ENCODE assay signal across 8 mouse cellular contexts in the genomic region with DNA sequence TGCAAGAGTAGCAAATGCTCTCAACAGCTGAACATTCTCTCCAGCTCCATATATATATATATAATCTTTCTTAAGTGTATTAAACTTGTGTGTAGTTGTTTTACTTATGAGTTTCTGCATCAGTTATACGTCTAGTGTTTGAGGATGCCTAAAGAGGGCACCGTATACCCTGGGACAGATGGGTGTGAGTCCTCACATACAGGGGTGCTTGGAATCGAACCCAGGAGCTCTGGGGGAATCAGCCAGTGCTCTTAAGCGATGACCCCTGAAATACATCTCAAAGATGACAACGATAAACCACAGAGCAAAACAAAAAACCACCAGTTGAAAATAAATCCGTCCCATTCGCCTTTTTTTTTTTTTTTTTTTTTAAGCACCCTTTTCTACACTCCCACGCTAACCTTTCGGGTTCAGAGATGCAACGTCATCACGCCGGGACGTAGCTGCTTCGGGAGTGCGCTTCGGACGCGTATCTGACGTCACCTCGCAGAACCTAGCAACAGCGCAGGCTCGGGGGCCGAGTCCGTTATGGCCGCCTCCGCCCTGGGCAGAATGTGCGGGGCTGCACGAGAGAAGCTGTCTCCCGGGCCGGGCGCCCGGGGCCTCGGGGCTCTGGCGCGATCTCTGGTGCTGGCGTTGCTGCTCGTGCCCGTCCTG. TPM values are rescaled to one million over a fixed set of nuclear protein-coding genes. Genes with fewer than 3 reads are reported as not detected.
A peak's percentile ranks its signal among the peaks of the same experiment; 100 is the strongest.
DNase-seq lines count a peak whose midpoint lies in the region; ATAC-seq and TF ChIP-seq lines count a peak whose summit lies in the region.

A gene (plus strand): TSS at position 489 of the 657 bp plus-strand sequence.

- TF ChIP-seq POLR2A in MEL (IDR thresholded peaks at IDR 0.05; ENCODE audit: control insufficient read depth in 1 of 2, insufficient read depth in 1 of 2, low read depth in 1 of 2, low read length in 2 of 2, poor library complexity in 1 of 2): peak; percentile 97 to 99
- TF ChIP-seq POLR2A in cerebellum, adult 2 months (IDR thresholded peaks at IDR 0.05; ENCODE audit: borderline replicate concordance, insufficient read depth, low read length): peak; percentile 84

- ATAC-seq in hematopoietic stem cell, adult 5-6 weeks (replicated peaks in 1 of 2; ENCODE audit: insufficient read depth in 1 of 2, low FRiP score in 2 of 2, low TSS enrichment in 1 of 2, low read depth in 1 of 2, poor library complexity in 2 of 2, severe bottlenecking in 2 of 2): peak; percentile 94 to 98
- ATAC-seq in lung, embryonic 16.5 days (ENCODE audit: low read depth): peak; percentile 97

- peaks cover 0 to 3% of the 10 kb centered on the region in 2 experiments; a peak in 2 of 4 replicates for H3K4me1 ChIP-seq in MEL (ENCODE audit: control insufficient read depth in 1 of 2, insufficient read depth in 2 of 2, low read length in 2 of 2)
- no peaks in the 10 kb centered on the region for H3K4me1 ChIP-seq in cerebellum, adult 2 months (ENCODE audit: control insufficient read depth, insufficient read depth, low read length)
- H3K4me1 ChIP-seq in lung, embryonic 16.5 days (replicated peaks; ENCODE audit: control insufficient read depth, insufficient read depth, low read length): peaks cover 2% of the 10 kb centered on the region

- peak within 1 kb of the TSS; percentile 60 for H3K27ac ChIP-seq in MEL (ENCODE audit: control insufficient read depth, low read depth, low read length)
- H3K27ac ChIP-seq in cerebellum, adult 2 months (ENCODE audit: insufficient read depth, low read length): peak within 1 kb of the TSS; percentile 53
- H3K27ac ChIP-seq in lung, embryonic 16.5 days (ENCODE audit: low read length): peak within 1 kb of the TSS; percentile 92

- TF ChIP-seq CTCF in MEL (IDR thresholded peaks at IDR 0.05 in 2 of 3, conservative IDR thresholded peaks at IDR 0.05 in 1 of 3; ENCODE audit: control insufficient read depth in 1 of 3, insufficient read depth in 1 of 3, low read depth in 2 of 3, low read length in 3 of 3, poor library complexity in 1 of 3, severe bottlenecking in 1 of 3): no peak
- no peak for TF ChIP-seq CTCF in cerebellum, adult 2 months (IDR thresholded peaks at IDR 0.05; ENCODE audit: borderline replicate concordance, insufficient read depth, low read depth, low read length)

- peak within 1 kb of the TSS; percentile 94 for H3K9ac ChIP-seq in MEL (ENCODE audit: control insufficient read depth, low read depth, low read length, poor library complexity, severe bottlenecking)
- peak within 1 kb of the TSS; percentile 97 for H3K9ac ChIP-seq in lung, embryonic 16.5 days (ENCODE audit: low read length)

- H3K4me3 ChIP-seq in MEL (ENCODE audit: control insufficient read depth in 1 of 2, insufficient read depth in 1 of 2, low read depth in 2 of 2, low read length in 2 of 2): peak within 1 kb of the TSS; percentile 88 to 90
- peak within 1 kb of the TSS; percentile 58 for H3K4me3 ChIP-seq in cerebellum, adult 2 months (replicated peaks; ENCODE audit: insufficient read depth, low read depth, low read length)
- peak within 1 kb of the TSS; percentile 91 for H3K4me3 ChIP-seq in lung, embryonic 16.5 days (ENCODE audit: low read length)

- no peak for TF ChIP-seq EP300 in MEL (IDR thresholded peaks at IDR 0.05; ENCODE audit: low read depth in 1 of 2, low read length in 2 of 2)

- H3K9me3 ChIP-seq in MEL (replicated peaks; ENCODE audit: insufficient read depth, low read length): no peaks in the 10 kb centered on the region
- H3K9me3 ChIP-seq in lung, embryonic 16.5 days (ENCODE audit: control insufficient read depth, low read length): no peaks in the 10 kb centered on the region

- no peak for TF ChIP-seq RAD21 in MEL (IDR thresholded peaks at IDR 0.05; ENCODE audit: low read depth, low read length)

- H3K79me2 ChIP-seq in MEL (ENCODE audit: control insufficient read depth, insufficient read depth, low read length, poor library complexity): peaks cover 39% of the 10 kb centered on the region

- no peaks in the 10 kb centered on the region for H3K27me3 ChIP-seq in MEL (ENCODE audit: control insufficient read depth in 1 of 2, insufficient read depth in 2 of 2, low read length in 2 of 2)
- H3K27me3 ChIP-seq in cerebellum, adult 2 months (ENCODE audit: control insufficient read depth, insufficient read depth, low read length): no peaks in the 10 kb centered on the region
- H3K27me3 ChIP-seq in lung, embryonic 16.5 days (ENCODE audit: control insufficient read depth, insufficient read depth, low read depth, low read length): no peaks in the 10 kb centered on the region

- under 1% methylated on average over 38 of the region's 38 CpGs for WGBS in cerebellum, adult 2 months
- WGBS in lung, embryonic 16.5 days: under 1% methylated on average over 38 of the region's 38 CpGs

- H3K4me2 ChIP-seq in lung, embryonic 16.5 days (ENCODE audit: low read depth, low read length): peak within 1 kb of the TSS; percentile 62

- peak; percentile 99 for DNase-seq in MEL (ENCODE audit: low read depth, low spot score)
- peak; percentile 93 to 94 for DNase-seq in cerebellum, adult 2 months
- peak; percentile 95 for DNase-seq in forelimb bud, embryonic 11.5 days (ENCODE audit: low read depth, low spot score)
- peak; percentile 80 for DNase-seq in layer of hippocampus, adult 9-10 months (ENCODE audit: low spot score)
- DNase-seq in ovary, postnatal 10 days (ENCODE audit: low spot score): peak; percentile 89
- DNase-seq in thymus, postnatal 10 days (ENCODE audit: low spot score in 2 of 2): peak; percentile 84

- H3K36me3 ChIP-seq in MEL (ENCODE audit: control insufficient read depth in 1 of 2, insufficient read depth in 2 of 2, low read length in 2 of 2): peaks cover 0 to 10% of the 10 kb centered on the region in 2 experiments; a peak in 3 of 4 replicates
- H3K36me3 ChIP-seq in lung, embryonic 16.5 days (ENCODE audit: control insufficient read depth, insufficient read depth, low read length): 0 out of 2 replicates have a peak, but pooled peaks cover 2% of the 10 kb centered on the region

TF ChIP-seq in MEL, 35 proteins besides CTCF, POLR2A, EP300 and RAD21:
- TF ChIP-seq MYC (IDR thresholded peaks at IDR 0.05; ENCODE audit: low read depth, low read length): peak; percentile 69
- TF ChIP-seq GATA1 (IDR thresholded peaks at IDR 0.05; ENCODE audit: low read depth, low read length): no peak
- peak; percentile 94 for TF ChIP-seq POLR2AphosphoS2 (IDR thresholded peaks at IDR 0.05; ENCODE audit: low read length)
- peak; percentile 89 for TF ChIP-seq HCFC1 (IDR thresholded peaks at IDR 0.05; ENCODE audit: low read depth, low read length)
- TF ChIP-seq TBP (IDR thresholded peaks at IDR 0.05; ENCODE audit: low read depth, low read length): peak; percentile 73
- TF ChIP-seq MXI1 (IDR thresholded peaks at IDR 0.05; ENCODE audit: low read depth, low read length): peak; percentile 93
- 0 out of 2 replicates have a peak, but pooled peaks have one; percentile 15 for TF ChIP-seq RCOR1 (IDR thresholded peaks at IDR 0.05; ENCODE audit: low read depth, low read length)
- TF ChIP-seq ZMIZ1 (IDR thresholded peaks at IDR 0.05; ENCODE audit: low read depth, low read length): peak; percentile 94; the same call in 1 of the 2 replicates
- 0 out of 2 replicates have a peak, but pooled peaks have one; percentile 50 for TF ChIP-seq UBTF (IDR thresholded peaks at IDR 0.05; ENCODE audit: borderline replicate concordance, insufficient read depth, low read depth, low read length)
- TF ChIP-seq KAT2A (conservative IDR thresholded peaks at IDR 0.05; ENCODE audit: low read depth, low read length): peak; percentile 60; the same call in 1 of the 2 replicates
- no peak; the same call in 1 of the 2 replicates for TF ChIP-seq MAX (IDR thresholded peaks at IDR 0.05; ENCODE audit: low read length)
- TF ChIP-seq NRF1 (IDR thresholded peaks at IDR 0.05; ENCODE audit: insufficient read depth, low read depth, low read length, poor library complexity, severe bottlenecking): peak; percentile 81
- peak; percentile 98 for TF ChIP-seq ZNF384 (IDR thresholded peaks at IDR 0.05; ENCODE audit: low read depth, low read length)
- no peak for TF ChIP-seq TAL1 (IDR thresholded peaks at IDR 0.05; ENCODE audit: low read length)
- peak; percentile 54; the same call in 1 of the 2 replicates for TF ChIP-seq ETS1 (IDR thresholded peaks at IDR 0.05; ENCODE audit: low read depth, low read length)
- peak; percentile 97 for TF ChIP-seq NELFE (IDR thresholded peaks at IDR 0.05; ENCODE audit: low read depth, low read length)
- TF ChIP-seq SMC3 (IDR thresholded peaks at IDR 0.05; ENCODE audit: low read depth, low read length): no peak
- 0 out of 2 replicates have a peak, but pooled peaks have one; percentile 24 for TF ChIP-seq E2F4 (IDR thresholded peaks at IDR 0.05; ENCODE audit: borderline replicate concordance, low read depth, low read length)
- peak; percentile 57 for TF ChIP-seq TCF12 (IDR thresholded peaks at IDR 0.05; ENCODE audit: low read depth, low read length)
- TF ChIP-seq ZKSCAN1 (IDR thresholded peaks at IDR 0.05; ENCODE audit: low read depth, low read length): no peak
- no peak for TF ChIP-seq GABPA (IDR thresholded peaks at IDR 0.05; ENCODE audit: low read depth, low read length)
- no peak for TF ChIP-seq ZC3H11A (IDR thresholded peaks at IDR 0.05; ENCODE audit: low read depth, low read length)
- 0 out of 2 replicates have a peak, but pooled peaks have one; percentile 47 for TF ChIP-seq ELF1 (IDR thresholded peaks at IDR 0.05; ENCODE audit: low read depth, low read length)
- no peak for TF ChIP-seq USF1 (IDR thresholded peaks at IDR 0.05; ENCODE audit: low read depth, low read length)
- TF ChIP-seq JUND (IDR thresholded peaks at IDR 0.05; ENCODE audit: low read depth, low read length): no peak; the same call in 1 of the 2 replicates
- TF ChIP-seq CHD2 (IDR thresholded peaks at IDR 0.05; ENCODE audit: low read length): no peak
- peak; percentile 88 for TF ChIP-seq SIN3A (IDR thresholded peaks at IDR 0.05; ENCODE audit: low read length)
- peak; percentile 74; the same call in 1 of the 2 replicates for TF ChIP-seq MAZ (IDR thresholded peaks at IDR 0.05; ENCODE audit: low read depth, low read length)
TF ChIP-seq in MEL: peak in this region for 18.

RNA-seq across cellular contexts. Expression of the gene that starts here (rescaled TPM):
- total RNA-seq in MEL (2012; rRNA removed): 75.4 and 85.9 TPM in 2 replicates
- 10 to 100 TPM in 1 of 2 experiments, not detected in 1; 75.7 TPM for polyA plus RNA-seq in MEL (2012; ENCODE audit: insufficient read depth in 1 of 2, insufficient read length in 2 of 2, low read depth in 1 of 2, low replicate concordance in 2 of 2, missing spikeins in 1 of 2)
- 88.1 and 88.6 TPM in 2 replicates for polyA plus RNA-seq in cerebellum, adult 2 months (2012; rRNA removed)
- total RNA-seq in hematopoietic stem cell, adult 5-6 weeks (2017): 66.2 and 66.6 TPM in 2 replicates
- polyA plus RNA-seq in lung, embryonic 16.5 days (2015; fragmentation: Nextera tagmentation; extraction: Ambion mirVana): 226 and 238 TPM in 2 replicates

Comparison
In these comparisons a context has a peak if more than half of its experiments do, and no peak if none do; other contexts are left out.
1. Peak in every context shown above with its lines: DNase-seq, ATAC-seq, H3K4me3 ChIP-seq and H3K27ac ChIP-seq.